Mouse (Mus musculus) right cerebral cortex, postnatal 36 days (tissue): Measurements from ENCODE around the gene Pcyt1b.

Source experiments
- DNase-seq, 2 experiments: peaks; one replicate each; pipeline ENCODE4 v3.0.0; 2022; ENCODE audit warnings: low spot score in 2 of 2, mixed read lengths in 1 of 2

Pcyt1b gene

GRCm38 (mm10) chrX:93732407-93732806, 77.7 kb downstream of the Pcyt1b start:
- no peak for DNase-seq

GRCm38 (mm10) chrX:93732975-93733748, 78.5 kb downstream of the Pcyt1b start:
- no peak for DNase-seq

- DNase-seq, result no peak
Observed at GRCm38 (mm10) chrX:93749165-93749564, 94.5 kb downstream of the Pcyt1b start.

- no peak for DNase-seq
Observed at GRCm38 (mm10) chrX:93750566-93750965, 95.9 kb downstream of the Pcyt1b start.

GRCm38 (mm10) chrX:93755210-93755842, 100.7 kb downstream of the Pcyt1b start:
- no peak for DNase-seq

GRCm38 (mm10) chrX:93756867-93757455, 102.3 kb downstream of the Pcyt1b start:
- DNase-seq, result no peak

- no peak for DNase-seq
Observed at GRCm38 (mm10) chrX:93760770-93761169, 106.1 kb downstream of the Pcyt1b start.

- no peak for DNase-seq
Observed at GRCm38 (mm10) chrX:93789562-93789961, 134.9 kb downstream of the Pcyt1b start.

- DNase-seq, result no peak
Observed at GRCm38 (mm10) chrX:93793168-93793567, 138.5 kb downstream of the Pcyt1b start.
